Mouse (Mus musculus) skeletal muscle tissue, adult 2 months (tissue): ENCODE data around the gene Repin1.
"Not testable (repeated sequence)": the region's sequence is repeated elsewhere in the genome, so short reads cannot be mapped to it uniquely, and the experiment has no call there.

Experiments
- DNase-seq: peaks from one replicate; pipeline ENCODE4 v3.0.0-alpha.2; 2012; ENCODE audit warnings: low read depth, low spot score

The Repin1 gene

GRCm38 (mm10) chr6:48579215-48579648 lies 14.5 kb upstream of the Repin1 start:
- no peak for DNase-seq

DNA sequence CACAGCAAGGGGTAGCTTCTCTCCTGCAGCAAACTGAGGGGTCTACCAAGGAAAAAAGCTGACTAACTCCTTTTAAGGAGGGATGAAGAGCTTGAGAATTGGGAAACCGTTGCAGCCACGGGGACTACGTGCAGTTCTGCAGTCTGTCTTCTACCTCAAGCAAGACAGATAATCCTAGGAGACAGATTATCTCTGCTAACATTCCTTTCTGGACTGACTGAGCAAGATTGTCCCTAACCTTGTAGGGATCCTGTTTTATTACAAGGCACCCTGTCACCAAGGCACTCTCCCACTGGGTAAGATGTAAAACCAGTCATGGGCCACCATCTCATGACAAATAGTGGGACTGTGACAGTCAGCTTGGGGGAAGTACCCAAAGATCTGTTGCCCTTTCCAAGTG lies 12.4 kb upstream of the Repin1 start:
- DNase-seq, result no peak

- no peak for DNase-seq
Measured at GRCm38 (mm10) chr6:48582037-48582436, 11.6 kb upstream of the Repin1 start.

- DNase-seq, result peak; percentile 61
Measured at GRCm38 (mm10) chr6:48589194-48589750, 4.4 kb upstream of the Repin1 start, which contains the start of gene Gm45021. TSS of gene Gm45021 (plus strand) at chr6:48589610.

DNA sequence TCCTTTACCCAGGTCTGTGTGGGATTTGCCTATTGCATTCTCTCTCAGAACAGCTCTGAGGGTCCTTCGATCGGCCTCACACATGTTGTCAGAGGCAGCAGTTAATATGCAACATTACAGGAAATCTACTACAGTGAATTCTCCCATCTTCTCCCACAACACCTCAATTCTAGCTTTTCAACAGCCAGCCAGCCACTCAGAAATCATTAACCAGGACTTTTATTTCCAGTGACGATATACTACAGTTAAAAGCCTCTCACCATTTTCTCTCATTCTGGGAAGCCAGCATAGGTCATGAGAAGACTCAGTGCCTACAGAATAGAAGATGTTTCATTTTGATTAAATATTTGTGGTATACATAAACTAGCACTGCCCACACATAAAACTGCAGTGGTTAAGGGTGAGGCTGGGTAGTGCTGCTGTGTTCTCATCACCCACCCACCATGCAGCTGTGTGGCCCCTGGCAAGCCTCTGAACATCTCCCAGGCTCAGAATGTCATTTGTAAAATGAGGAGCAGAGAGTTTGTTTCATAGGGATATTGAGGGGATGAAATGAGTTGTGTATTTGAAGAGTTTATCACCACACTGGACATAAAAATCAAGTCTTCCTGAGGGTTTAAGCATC lies 2.4 kb upstream of the Repin1 start:
- no peak for DNase-seq

GRCm38 (mm10) chr6:48591871-48592270 lies 1.8 kb upstream of the Repin1 start:
- DNase-seq, result no peak

- DNase-seq, result no peak
Measured at GRCm38 (mm10) chr6:48594043-48594738, 508 bp downstream of the Repin1 start.

- DNase-seq, result no peak
Measured at GRCm38 (mm10) chr6:48595278-48595677, 1.6 kb downstream of the Repin1 start.

GRCm38 (mm10) chr6:48596545-48597232 lies 3.0 kb downstream of the Repin1 start:
- no peak for DNase-seq

GRCm38 (mm10) chr6:48597233-48597625 lies 3.5 kb downstream of the Repin1 start:
- DNase-seq, result no peak

GRCm38 (mm10) chr6:48600594-48600993 lies 6.9 kb downstream of the Repin1 start:
- no peak for DNase-seq

DNA sequence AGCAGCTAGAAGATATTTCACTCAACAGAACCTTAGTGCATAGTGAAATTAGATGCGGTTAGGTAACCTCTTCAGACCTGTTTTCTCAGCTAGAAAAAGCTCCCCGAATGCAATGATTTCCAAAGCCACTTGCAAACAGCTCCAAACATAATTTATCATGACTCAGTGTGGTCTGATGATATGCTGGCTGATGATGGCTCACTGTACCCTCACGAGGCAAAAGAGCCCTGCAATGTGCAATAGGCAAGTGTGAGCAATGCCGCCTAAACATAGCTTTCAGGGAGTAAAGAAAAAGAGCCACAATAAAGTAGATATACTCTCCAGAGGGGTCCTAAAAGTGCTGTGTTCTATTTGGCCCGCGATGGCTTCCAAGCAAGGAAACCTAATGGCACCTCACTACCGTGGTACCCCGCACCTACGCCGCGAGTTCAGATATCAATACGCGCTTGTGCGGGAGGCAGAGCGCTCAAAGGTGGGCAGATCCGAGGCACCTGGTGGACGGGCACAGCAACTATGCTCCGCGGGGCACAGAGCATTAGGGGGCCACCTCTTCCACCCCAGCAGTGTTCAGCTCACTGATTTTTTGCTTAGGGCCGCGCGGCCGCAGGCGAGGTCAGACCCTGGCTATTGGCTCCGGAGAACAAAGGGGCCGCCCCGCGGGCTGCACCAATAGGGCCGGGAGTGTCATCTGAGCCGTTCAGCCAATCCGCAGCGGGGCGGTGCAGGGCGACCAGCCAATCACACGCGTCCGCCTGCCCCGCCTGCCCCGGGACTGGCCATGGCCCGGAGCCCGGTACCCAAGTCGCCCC lies 7.8 kb downstream of the Repin1 start, which contains the start of gene Zfp775:
Gene Zfp775 (plus strand): TSS at position 793 of the 809 bp plus-strand sequence.
- peak; percentile 96 for DNase-seq

GRCm38 (mm10) chr6:48602080-48602741 lies 8.5 kb downstream of the Repin1 start:
- no peak for DNase-seq

DNA sequence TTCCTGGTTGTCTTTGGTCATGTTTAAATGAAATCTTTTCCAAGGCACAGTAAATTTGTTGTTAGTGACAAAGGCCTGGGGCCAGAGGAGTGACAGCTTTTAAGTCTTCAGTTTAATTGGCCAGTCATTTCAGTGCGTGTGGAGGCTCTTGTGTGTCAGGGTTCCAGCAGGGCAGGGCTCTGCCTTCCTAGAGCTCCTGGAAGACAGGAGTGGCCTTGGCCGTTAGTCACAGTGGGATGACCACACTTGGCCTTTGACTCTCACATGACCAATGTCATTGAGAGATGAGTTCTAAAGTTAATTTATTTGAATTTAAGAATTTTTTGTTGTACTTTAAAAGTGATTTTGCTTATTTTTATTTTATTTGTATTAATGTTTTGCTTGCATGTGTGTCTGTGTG lies 14.4 kb downstream of the Repin1 start:
- DNase-seq, result no peak

- no peak for DNase-seq
Measured at GRCm38 (mm10) chr6:48609512-48609911, 15.8 kb downstream of the Repin1 start.

- no peak for DNase-seq
Measured at GRCm38 (mm10) chr6:48610657-48611056, 17.0 kb downstream of the Repin1 start.

DNA sequence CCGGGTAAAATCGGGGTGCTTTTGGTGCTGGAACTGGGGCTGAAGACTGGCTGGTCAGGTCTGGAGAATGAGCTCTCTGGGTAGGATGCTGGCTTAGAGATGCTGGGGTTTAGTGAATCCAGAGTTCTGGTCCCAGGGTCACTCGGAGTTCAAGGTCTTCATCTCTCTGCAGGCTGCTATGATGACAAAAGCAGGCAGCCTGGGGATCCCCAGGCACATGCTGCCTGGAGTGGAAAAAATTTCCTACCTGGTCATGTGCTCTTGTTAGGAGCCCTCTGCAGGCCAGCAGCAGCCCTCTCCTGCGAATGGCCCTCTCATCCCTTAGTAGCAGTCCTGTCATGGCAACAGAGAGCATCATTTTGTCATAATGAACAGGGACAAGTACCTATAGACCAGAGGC lies 19.8 kb downstream of the Repin1 start:
- no peak for DNase-seq

DNA sequence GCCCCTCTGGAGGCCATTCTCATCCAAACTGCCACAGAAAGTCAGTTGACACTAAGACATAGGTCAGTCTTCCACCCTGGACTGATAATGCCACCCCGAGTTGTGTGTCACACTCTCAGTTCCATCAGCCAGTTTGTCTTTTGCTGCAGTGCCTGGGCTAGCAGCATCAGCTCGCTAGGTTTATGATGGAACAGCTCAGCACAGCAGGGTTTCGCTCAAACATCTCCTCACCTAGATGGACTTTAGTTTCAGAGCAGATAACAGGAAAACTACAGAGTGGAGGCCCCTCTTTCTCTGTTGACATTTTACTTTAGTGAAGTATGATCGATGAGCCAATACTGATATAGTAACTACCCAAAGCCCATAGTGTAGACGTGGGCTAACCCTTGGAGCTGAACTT lies 21.1 kb downstream of the Repin1 start:
- no peak for DNase-seq

DNA sequence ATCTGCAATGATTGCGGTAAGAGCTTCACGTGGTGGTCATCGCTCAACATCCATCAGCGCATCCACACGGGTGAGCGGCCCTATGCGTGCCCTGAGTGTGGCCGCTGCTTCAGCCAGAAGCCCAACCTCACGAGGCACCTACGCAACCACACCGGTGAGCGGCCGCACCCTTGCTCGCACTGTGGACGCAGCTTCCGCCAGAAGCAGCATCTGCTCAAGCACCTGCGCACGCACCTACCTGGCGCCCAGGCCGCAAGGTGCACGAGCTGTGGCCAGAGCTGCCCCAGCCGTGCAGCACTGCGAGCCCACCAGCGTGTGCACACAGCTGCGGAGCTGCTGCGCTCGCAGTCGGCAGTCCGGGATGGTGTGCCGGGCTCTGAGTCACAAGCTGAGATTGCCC lies 26.3 kb downstream of the Repin1 start:
- DNase-seq, result no peak

DNA sequence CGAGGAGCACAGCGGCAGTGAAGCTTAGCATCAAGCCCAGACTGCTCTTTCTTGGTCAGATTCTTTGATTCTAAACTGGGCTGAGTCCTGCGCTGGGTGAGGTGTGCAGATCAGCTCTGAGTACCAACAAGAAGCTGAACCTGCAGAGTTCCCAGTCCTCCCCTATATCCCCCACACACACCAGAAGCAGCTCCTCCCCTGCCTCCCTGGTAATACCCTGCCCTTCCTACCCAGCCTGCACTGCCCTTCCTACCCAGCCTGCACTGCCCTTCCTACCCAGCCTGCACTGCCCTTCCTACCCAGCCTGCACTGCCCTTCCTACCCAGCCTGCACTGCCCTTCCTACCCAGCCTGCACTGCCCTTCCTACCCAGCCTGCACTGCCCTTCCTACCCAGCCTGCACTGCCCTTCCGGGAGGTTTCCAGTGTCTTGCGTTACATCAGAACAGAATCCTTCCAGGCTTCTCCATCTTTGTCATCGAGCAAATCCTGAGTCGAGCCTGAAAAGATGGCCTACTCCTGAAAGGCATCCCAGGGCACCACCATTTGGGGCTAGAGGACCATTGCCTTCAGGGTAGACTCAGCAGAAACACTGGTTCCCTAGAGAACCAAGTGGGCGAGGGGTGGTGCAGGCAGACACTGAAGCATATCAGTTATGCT lies 28.6 kb downstream of the Repin1 start:
- not testable (repeated sequence) for DNase-seq
